Mouse (Mus musculus): ENCODE measurements at regions not wholly inside any gene's neighbourhood (a gene's known extent, or its start where the extent isn't known, plus 50 kb on each side); places are given as distances from the start of the nearest gene placed in this dataset.

- DNase-seq = no peak
Observed at GRCm38 (mm10) chr9:113295850-113296467, 412.1 kb downstream of the Pdcd6ip start.

GRCm38 (mm10) chr9:113287397-113287796 is 420.7 kb downstream of the Pdcd6ip start:
- DNase-seq = no peak

GRCm38 (mm10) chr9:113283244-113283643 is 424.8 kb downstream of the Pdcd6ip start:
- DNase-seq = no peak

- DNase-seq = no peak
Observed at GRCm38 (mm10) chr9:113270595-113270994, 437.5 kb downstream of the Pdcd6ip start.

- DNase-seq = no peak
Observed at GRCm38 (mm10) chr9:113267696-113268095, 440.4 kb downstream of the Pdcd6ip start.

- DNase-seq = no peak
Observed at GRCm38 (mm10) chr9:113263636-113264035, 444.4 kb downstream of the Pdcd6ip start.

GRCm38 (mm10) chr9:113260296-113260695 is 447.8 kb downstream of the Pdcd6ip start:
- no peak for DNase-seq

- no peak for DNase-seq
Observed at GRCm38 (mm10) chr9:113258556-113258955, 449.5 kb downstream of the Pdcd6ip start.

- DNase-seq = no peak
Observed at GRCm38 (mm10) chr9:113248703-113249274, 459.3 kb downstream of the Pdcd6ip start.

- no peak for DNase-seq
Observed at GRCm38 (mm10) chr9:113247950-113248349, 460.1 kb downstream of the Pdcd6ip start.

GRCm38 (mm10) chr9:113243870-113244269 is 464.2 kb downstream of the Pdcd6ip start:
- no peak for DNase-seq

- no peak for DNase-seq
Observed at GRCm38 (mm10) chr9:113233370-113233769, 474.7 kb downstream of the Pdcd6ip start.

- no peak for DNase-seq
Observed at GRCm38 (mm10) chr9:113229391-113229790, 478.7 kb downstream of the Pdcd6ip start.

GRCm38 (mm10) chr9:113213930-113214329 is 494.1 kb downstream of the Pdcd6ip start:
- no peak for DNase-seq

GRCm38 (mm10) chr9:113212389-113212788 is 495.7 kb downstream of the Pdcd6ip start:
- DNase-seq = no peak

GRCm38 (mm10) chr9:113208181-113208580 is 499.9 kb downstream of the Pdcd6ip start:
- no peak for DNase-seq

- no peak for DNase-seq
Observed at GRCm38 (mm10) chr9:113199241-113199640, 508.8 kb downstream of the Pdcd6ip start.

- no peak for DNase-seq
Observed at GRCm38 (mm10) chr9:113195556-113195955, 512.5 kb downstream of the Pdcd6ip start.

- no peak for DNase-seq
Observed at GRCm38 (mm10) chr9:113192773-113193172, 515.3 kb downstream of the Pdcd6ip start.

- DNase-seq = no peak
Observed at GRCm38 (mm10) chr9:113191163-113191562, 516.9 kb downstream of the Pdcd6ip start.

GRCm38 (mm10) chr9:113181182-113181581 is 526.9 kb downstream of the Pdcd6ip start:
- no peak for DNase-seq

- DNase-seq = no peak
Observed at GRCm38 (mm10) chr9:113177918-113178235, 530.2 kb downstream of the Pdcd6ip start.

GRCm38 (mm10) chr9:113177181-113177917 is 530.7 kb downstream of the Pdcd6ip start:
- no peak for DNase-seq

- DNase-seq = no peak
Observed at GRCm38 (mm10) chr9:113171767-113172405, 536.2 kb downstream of the Pdcd6ip start.
